Mouse (Mus musculus): Measurements from ENCODE around the gene Gpr176. TPM values are rescaled to one million over a fixed set of nuclear protein-coding genes. Genes with fewer than 3 reads are reported as not detected.

Gpr176 gene
- 1 to 10 TPM; 8.4 to 10.0 (median 9.1) TPM for total RNA-seq (2022)

DNA sequence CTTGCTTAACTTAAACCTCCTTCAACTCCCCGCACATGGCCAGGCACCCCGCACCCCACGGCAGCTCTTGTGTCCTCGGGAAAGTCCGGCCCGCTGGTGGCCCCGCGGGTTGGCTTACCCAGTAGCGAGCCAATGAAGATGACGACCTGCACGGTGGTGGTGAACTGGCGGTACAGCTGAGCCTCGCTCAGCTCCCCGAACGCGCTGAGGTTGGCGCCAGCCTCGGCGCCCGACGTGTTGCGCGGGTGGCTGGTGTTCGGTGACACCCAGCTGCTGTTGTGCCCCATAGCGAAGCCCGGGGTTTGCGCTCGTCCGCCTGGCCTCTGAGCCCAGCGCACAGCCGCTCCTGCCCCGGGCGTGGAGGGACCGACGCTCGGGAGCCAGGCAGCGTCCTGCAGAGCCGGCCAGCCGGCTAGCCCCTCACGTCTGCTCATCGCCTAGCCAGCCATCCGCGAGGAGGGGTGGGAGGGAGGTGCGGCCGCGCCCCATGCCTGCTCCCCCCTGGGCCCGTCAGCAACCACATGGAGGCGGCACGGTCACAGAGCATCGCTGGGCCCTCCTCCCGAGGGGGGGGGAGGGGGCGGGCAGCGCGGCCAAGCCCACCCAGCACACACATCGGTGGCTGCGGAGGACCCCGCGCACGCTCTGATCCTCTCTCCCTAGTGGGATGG is at the start of gene Gpr176:
Gpr176 (minus strand) TSS at position 519 of the 671 bp plus-strand sequence.
- DNase-seq (ENCODE audit: low spot score in 2 of 2): peak; percentile 26 to 52

DNA sequence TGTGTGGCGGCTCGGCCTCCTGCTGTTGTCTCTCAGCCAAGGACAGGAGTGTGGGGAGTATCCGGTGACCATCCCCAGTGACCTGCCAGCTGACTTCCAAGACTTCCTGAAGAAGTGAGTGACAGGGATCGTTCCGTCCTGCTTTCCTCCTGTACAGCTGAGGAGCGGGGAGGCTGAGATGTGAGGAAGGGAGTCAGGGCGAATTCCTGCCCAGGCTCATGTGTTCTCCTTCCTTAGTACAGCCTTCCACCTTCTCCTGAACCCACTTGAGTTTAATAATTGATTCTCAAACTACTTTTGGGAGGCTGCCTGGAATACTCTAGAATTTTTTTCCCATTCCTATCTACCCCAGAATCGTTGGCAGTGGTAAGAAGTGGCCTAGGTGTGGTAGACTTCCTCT is 49.2 kb upstream of the Gpr176 start:
- no peak for DNase-seq (ENCODE audit: low spot score in 2 of 2)

DNA sequence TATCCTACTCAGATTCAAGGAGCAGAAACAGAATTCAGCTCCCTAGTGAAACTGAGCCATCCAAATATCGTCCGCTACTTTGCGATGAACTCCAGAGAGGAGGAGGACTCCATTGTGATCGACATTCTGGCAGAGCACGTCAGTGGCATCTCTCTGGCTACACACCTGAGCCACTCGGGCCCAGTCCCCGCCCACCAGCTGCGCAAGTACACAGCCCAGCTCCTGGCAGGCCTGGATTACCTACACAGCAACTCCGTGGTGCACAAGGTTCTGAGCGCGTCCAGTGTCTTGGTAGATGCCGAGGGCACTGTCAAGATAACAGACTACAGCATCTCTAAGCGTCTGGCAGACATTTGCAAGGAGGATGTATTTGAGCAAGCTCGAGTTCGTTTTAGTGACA is 48.7 kb upstream of the Gpr176 start:
- no peak for DNase-seq (ENCODE audit: low spot score in 2 of 2)

DNA sequence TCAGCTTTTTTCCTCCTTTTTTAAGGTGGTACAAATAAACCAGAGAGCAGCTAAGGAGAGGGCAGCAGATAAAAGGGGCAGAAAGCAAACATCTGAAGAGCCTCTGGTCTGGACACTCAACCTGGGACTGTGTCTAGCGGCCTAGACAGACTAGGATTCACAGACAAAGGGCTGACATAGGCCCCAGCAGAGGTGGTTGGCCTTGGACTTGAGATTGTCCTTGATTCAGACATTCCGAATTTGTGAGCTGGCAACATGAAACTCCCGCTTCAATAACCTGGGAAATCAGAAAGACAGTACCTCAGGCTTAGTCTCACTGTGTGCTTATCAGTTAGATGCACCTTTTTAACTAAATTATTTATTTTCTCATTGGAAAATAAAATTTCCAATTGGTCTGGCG is 44.9 kb upstream of the Gpr176 start:
- no peak for DNase-seq (ENCODE audit: low spot score in 2 of 2)

DNA sequence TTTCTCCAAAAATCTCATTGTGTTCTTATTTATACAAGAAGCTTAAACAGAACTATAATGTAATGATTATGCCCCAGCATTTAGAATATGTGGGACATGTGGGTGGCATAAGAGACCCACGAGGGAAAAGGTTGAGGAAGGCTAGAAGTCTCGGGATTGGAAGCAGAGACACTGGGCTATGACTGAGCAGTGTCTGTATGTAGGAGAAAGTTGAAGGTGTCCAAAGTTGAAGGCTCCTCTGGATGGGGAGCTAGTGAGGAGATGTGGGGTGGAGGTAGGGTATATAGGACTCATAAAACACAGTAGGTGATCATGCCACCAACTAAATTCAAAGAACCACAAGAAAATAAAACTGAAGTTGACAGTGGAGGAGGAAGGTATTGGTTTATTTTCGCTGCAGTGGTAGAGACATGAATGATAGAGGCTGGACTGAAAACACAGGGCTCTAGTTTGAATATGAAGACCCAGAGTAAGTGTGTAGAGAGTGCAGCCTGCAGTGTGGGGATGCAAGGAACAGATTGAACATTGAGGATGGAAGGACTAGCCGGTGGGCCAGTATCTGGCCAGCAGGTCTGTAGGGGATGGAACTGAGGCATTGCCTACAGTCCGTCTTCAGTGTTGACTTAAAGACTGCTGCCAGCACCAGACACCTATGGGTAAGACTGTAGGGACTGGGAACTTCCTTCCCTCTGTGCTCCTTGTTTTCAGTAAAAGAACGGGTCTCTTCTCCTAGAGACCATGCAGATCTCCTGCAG is 42.6 kb upstream of the Gpr176 start:
- DNase-seq (ENCODE audit: low spot score in 2 of 2): no peak

DNA sequence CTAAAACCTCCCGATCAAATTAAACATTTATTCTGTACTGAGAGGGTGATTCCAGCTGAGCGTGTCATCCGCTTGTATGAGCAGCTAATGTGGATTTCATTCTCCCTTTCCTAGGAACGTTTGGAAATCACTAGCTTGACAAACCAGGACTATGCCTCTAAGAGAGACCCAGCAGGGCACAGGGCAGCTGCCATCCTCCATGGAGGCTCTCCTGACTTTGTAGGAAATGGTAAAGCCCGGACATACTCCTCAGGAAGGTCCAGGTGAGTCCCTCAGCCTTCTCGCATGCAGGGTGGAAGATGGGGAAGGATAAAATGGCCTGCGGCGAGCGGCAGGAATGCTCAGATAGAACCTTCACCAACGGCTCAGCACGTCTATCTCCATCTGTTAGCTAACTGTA is 39.6 kb upstream of the Gpr176 start:
- no peak for DNase-seq (ENCODE audit: low spot score in 2 of 2)

DNA sequence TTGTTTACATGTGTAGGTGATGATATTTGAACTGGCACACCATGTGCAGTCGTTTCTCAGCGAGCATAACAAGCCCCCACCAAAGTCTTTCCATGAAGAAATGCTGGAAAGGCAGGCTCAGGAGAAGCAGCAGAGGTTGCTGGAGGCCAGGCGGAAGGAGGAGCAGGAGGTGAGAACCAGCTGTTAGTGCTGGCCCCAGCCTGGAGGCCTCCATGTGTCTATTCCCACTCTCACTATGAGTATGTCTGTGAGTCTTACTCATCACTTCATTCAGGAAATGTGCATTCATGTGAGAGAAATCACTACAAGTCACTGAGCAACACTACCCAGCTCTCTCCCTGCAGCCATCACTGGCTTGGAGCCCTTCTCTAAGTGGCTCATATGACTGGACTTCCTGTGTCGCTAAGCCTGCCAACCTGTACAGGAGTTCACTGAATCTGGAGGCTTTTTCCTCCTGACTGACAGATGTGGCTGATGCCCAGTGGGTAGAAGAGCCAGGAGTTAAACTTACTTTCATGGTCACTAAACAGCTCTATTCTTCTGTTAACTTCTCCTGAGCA is 35.2 kb upstream of the Gpr176 start:
- no peak for DNase-seq (ENCODE audit: low spot score in 2 of 2)

DNA sequence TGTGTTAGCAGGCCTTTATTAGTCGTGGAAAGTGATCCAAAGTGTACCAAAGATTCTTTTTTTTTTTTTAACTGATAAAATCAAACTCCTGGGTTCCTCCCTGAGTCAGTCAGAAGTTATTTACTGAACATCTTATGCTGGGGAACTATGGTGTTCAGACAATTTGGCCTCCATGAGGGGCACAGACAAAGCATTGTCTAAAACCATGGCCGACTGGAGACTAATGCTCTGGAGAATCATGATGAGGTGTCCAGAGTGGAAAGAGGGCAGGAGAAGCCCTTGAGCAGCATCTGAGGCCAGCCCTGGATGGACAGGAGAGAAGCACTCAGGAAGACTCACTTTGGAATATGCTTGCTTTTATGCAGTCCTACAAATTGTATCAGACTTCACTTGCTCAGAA is 33.6 kb upstream of the Gpr176 start:
- DNase-seq (ENCODE audit: low spot score in 2 of 2): no peak

DNA sequence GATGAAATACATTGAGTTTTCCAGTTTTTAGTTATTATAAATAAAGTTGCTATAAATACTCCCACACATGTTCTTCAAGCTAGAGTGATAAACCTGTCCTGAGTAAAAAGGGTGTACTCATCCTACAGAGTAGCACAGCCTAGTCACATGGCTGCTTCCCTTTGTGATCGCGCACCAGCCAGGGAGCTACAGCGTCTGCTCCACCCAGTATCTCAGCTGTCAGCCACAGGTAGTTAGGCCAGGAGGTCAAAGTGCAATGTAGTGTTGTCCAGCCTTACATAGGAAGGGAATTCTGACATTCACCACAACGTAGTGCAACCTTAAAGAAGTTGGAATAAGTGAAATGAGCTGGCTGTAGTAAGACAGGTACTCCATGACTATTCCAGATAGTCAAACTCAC is 32.3 kb upstream of the Gpr176 start:
- no peak for DNase-seq (ENCODE audit: low spot score in 2 of 2)

DNA sequence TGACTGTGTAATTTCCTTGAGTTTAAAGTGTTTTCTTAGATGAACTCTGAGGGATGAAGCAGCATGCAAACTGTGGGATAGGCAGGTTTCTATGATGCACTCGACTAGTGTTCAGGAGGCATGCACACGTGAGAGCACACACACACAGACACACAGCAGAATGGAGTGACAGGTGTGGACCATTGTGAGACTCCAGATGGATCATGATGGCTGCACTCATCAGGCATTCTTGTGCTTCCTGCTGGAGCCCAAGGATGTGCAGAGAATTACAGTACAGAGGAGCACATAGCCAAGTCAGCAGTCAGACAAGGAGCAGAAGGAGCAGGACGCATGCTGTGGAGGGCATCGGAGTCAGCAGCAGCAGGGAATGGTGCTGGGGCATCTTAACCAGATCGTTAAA is 31.1 kb upstream of the Gpr176 start:
- no peak for DNase-seq (ENCODE audit: low spot score in 2 of 2)

DNA sequence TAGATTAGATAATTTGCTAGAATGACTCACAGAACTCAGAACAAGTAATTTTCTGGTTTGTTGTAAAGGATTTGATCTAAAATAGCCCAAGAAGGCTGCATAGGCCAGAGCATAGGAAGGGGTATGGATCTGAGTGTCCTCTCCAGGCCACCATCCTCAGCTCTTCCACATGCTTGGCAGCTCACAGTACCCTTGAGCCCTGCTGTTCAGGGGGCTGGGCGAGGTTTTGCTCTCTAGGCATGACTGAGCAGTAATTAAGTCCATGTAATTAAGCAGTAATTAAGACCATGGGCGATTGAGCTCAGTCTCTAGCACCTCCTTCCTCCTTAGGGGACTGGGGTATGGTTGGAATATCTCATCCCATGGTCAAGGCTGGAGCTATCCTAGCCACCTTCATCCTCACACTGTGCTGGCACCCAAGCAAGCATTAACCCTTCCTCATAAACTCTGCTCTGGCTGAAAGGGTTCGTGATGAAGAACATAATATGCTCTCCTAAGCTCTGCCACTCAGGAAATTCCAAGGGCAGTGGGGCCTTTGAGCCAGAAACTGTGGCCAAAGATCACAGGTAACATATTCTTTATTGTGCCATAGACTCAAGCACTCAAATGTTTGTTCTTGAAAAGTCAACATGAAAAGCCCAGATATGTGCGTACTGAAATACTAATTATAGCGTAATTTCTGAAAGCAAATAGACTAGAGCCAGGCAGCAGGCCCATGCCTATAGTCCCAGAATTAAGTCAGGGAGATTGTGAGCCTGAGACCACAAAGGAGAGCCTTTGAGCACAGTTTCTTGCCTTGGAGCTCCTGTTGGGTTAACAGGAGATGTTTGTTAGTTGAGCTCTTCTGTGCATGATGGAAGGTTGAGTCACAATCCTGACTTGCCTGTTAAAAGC is 28.9 kb upstream of the Gpr176 start:
- DNase-seq (ENCODE audit: low spot score in 2 of 2): no peak

DNA sequence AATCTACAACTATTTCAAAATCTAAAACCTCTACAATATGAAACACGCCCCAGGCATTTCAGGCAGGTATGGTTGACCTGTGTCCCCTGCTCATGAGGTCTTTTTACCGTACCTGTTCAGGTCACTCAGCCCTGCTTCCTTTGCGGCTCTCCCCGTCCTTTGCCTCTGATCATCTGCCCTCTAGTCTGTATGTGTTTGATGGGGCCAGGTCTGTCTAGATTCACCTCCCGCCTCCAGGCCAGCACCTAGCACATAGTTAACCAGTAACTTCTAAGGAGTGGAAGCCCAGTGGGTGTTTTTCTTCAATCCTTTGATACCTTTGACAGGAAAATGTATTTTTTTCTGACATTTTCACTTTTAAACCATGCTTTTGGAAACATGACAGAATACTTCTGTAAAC is 26.5 kb upstream of the Gpr176 start:
- DNase-seq (ENCODE audit: low spot score in 2 of 2): no peak

DNA sequence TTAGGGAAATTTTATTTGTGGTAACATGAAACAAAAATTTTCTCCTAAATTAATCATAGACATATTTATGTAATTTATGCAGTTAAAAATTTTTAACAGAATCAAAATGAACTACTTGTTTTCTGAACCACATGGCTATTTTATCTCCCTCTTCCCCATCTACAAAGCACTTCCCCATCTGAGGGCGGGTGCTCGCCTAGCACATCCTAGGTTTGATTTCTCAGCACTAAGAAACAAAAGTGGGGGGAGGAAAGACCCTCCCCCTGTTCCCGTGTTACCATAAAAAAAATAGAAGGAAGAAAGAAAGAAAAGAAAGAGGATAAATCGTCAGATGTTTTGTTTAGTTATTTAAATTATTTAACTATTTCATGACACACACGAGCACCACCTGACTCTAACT is 18.0 kb upstream of the Gpr176 start:
- no peak for DNase-seq (ENCODE audit: low spot score in 2 of 2)

DNA sequence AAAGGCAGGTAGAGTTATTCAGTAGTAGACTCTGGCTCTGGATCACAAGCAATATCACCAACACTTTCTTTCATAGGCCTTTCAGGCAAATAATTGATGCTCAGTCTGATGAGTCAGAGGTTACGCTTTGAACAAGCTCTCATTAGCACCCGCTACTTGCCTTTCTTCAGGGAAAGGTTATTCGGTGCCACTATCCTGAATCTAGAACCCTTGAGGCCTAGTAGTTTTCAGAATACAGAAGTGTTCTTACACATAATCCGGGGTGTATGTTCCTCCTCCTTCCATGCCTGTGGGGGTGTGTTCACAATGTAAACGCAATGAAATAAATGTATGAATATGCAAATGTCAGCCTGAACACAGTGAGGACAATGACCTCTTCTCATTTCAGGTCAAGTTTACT is 16.9 kb upstream of the Gpr176 start:
- DNase-seq (ENCODE audit: low spot score in 2 of 2): no peak

DNA sequence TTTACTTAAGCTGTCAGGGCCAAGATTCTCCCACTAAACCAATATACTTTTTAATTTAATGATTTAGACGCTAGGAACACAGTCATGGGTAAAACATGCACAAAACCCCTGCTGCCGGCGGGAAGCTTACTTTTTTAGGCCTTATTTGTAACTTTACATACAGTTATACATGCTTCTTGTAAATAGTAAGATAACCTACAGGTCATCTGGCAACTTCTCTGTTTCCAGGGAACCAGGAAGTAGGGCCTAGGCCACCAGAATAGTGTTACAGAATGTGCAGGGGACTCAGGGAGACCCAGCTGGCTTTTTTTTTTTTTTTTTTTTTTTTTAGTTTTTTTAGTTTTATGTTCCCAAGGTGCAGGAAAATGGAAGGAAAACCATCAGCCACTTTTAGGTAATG is 16.4 kb upstream of the Gpr176 start:
- no peak for DNase-seq (ENCODE audit: low spot score in 2 of 2)

DNA sequence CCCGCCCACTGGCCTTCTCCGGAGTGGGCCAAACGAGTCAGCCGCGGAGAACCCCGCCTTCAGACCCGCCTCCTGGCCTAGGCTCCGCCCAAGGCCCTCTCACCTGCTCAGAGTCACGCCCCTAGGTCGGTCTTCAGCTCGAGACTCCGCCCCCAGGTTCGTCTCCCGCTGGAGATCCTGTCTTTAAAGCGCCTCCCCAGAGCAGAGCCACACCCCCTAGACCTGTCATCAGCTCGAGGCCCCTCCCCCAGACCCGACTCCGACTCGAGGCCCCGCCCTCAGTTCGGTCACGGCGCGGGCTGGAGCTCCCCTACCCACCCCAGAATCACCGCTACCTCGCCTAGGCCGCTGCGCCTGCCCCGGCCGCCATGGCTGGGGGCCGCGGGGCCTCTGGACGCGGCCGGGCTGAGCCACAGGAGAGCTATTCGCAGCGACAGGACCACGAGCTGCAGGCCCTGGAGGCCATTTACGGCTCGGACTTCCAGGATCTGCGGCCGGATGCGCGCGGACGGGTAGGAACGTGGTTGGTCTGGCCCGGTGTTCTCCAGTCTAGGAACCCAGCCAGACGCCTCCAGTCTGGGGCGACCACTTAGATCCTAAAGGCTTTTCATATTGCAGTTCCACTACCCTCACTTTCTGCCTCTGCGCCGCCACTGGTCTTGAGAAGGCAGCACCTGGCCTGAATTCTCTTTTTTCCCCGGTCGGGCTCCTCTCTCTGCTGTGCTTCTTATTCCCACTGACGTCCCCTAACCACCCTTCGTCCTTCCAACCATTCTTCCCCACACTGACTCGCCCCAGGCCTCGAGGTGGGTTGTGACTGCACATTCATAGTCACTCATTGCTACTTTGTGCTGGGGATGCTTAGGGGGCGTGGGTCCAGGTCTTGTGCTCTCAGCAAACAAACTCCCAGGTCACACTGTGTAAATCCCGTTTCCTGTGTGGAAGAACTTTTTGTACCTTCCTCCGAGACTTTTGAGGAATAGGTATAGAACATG is 15.4 kb upstream of the Gpr176 start, which contains the start of gene Eif2ak4:
Eif2ak4 (plus strand) TSS at position 278 of the 995 bp plus-strand sequence.
- DNase-seq (ENCODE audit: low spot score in 2 of 2): peak; percentile 85 to 100

DNA sequence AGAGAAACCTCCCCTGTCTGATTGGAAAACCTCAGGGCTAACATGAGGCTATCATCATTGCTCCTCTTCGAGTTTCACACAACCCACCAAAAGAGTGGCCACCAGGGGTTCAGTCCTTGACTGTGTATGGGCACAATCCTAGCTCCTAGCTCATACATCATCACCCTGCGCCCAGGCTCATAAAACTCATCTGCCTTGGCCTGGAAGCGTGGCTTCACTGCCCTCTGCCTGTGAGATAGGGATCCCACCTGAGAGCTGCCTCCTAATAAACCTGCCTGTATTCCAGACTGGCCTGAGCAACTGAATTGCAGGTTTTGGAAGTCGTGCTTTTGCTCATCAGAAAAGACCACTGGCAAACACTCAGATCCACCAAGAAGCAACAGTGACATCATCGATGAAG is 10.2 kb upstream of the Gpr176 start:
- DNase-seq (ENCODE audit: low spot score in 2 of 2): no peak

DNA sequence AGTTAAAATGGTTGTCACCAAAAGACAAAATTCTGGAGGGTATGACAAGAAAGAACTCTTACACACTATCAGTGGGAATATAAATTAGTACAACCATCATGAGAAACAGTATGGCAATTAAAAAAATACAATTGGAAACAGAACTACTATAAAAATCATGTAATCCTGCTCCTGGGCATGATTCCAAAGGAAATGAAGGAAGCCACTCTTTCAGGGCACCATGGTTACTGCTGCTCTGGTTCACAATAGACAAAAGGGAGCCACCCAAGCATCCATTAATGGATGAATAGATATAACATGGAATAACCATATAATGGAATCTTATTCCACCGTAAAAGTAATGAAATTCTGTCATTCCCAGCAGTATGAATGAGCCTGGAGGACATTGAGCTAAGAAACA is 6.5 kb upstream of the Gpr176 start:
- DNase-seq (ENCODE audit: low spot score in 2 of 2): no peak

DNA sequence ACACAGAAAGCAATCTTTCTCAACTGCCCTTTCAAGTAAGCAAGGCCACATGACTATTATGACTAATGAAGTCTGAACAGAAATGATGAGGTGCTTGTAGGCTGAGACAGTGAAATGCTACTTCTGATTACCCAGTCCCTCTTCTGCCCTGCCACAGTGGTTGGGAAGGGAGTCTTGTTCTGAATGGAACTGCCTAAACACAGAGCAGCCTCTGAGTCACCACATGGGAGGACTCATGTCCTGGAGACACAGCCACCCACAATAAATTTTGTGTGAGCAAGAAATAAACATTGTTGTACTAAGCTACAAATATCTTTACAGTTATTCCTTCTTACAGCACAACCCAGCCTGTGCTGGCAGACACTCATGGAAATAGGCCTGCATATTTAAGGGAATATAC is 2.7 kb upstream of the Gpr176 start:
- peak in 1 of 2 experiments; percentile 45 for DNase-seq (ENCODE audit: low spot score in 2 of 2)

DNA sequence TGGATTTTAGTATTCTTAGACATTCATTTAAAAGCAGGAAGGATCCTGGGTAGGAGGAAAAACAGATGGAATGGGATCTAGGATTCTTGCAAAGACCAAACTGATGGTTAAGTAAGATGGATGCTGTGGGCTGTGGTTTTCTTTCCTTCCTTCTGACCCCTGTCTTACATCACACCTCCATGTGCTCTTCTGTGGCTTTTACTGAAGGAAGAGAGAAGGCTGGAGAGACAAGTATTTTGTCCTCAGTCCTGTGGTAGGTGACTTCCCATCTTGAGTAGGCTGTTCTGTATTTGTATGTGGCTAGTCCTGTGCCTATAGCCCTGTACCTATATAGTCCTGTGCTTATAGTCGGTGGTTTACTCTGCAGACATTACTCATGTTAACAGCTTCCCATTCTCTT is 2.3 kb upstream of the Gpr176 start:
- no peak for DNase-seq (ENCODE audit: low spot score in 2 of 2)

Data from left cerebral cortex, adult 8-10 months (tissue).